Mouse (Mus musculus) thymus, postnatal 14 days (tissue): ENCODE data around the gene Zbtb20.
A peak's percentile ranks its signal among the peaks of the same experiment; 100 is the strongest.

ENCODE experiments used
- DNase-seq: peaks from one replicate; pipeline ENCODE4 v3.0.0; 2021

Gene Zbtb20

GRCm38 (mm10) chr16:43363751-43364515 is 488.3 kb downstream of the Zbtb20 start:
- DNase-seq: no peak

GRCm38 (mm10) chr16:43364516-43364910 is 488.8 kb downstream of the Zbtb20 start:
- DNase-seq: no peak

- DNase-seq: no peak
Measured at GRCm38 (mm10) chr16:43365277-43365676, 489.6 kb downstream of the Zbtb20 start.

- no peak for DNase-seq
Measured at GRCm38 (mm10) chr16:43370496-43371020, 494.9 kb downstream of the Zbtb20 start.

- DNase-seq: peak; percentile 23
Measured at GRCm38 (mm10) chr16:43376782-43377181, 501.1 kb downstream of the Zbtb20 start.

GRCm38 (mm10) chr16:43379351-43380325 is 504.0 kb downstream of the Zbtb20 start:
- DNase-seq: no peak

- no peak for DNase-seq
Measured at GRCm38 (mm10) chr16:43381183-43381582, 505.5 kb downstream of the Zbtb20 start.

- DNase-seq: no peak
Measured at GRCm38 (mm10) chr16:43383149-43383740, 507.6 kb downstream of the Zbtb20 start.

- DNase-seq: no peak
Measured at GRCm38 (mm10) chr16:43384953-43385619, 509.4 kb downstream of the Zbtb20 start.

- DNase-seq: no peak
Measured at GRCm38 (mm10) chr16:43385620-43386210, 510.0 kb downstream of the Zbtb20 start.

GRCm38 (mm10) chr16:43386426-43386825 is 510.7 kb downstream of the Zbtb20 start:
- no peak for DNase-seq

- DNase-seq: no peak
Measured at GRCm38 (mm10) chr16:43388389-43388788, 512.7 kb downstream of the Zbtb20 start.

GRCm38 (mm10) chr16:43390387-43390786 is 514.7 kb downstream of the Zbtb20 start:
- no peak for DNase-seq

- no peak for DNase-seq
Measured at GRCm38 (mm10) chr16:43393382-43393781, 517.7 kb downstream of the Zbtb20 start.

- no peak for DNase-seq
Measured at GRCm38 (mm10) chr16:43394013-43394568, 518.4 kb downstream of the Zbtb20 start.

- no peak for DNase-seq
Measured at GRCm38 (mm10) chr16:43394760-43395159, 519.1 kb downstream of the Zbtb20 start.

GRCm38 (mm10) chr16:43396849-43397628 is 521.4 kb downstream of the Zbtb20 start:
- DNase-seq: no peak

GRCm38 (mm10) chr16:43397629-43398323 is 522.1 kb downstream of the Zbtb20 start:
- no peak for DNase-seq

GRCm38 (mm10) chr16:43399428-43399827 is 523.7 kb downstream of the Zbtb20 start:
- DNase-seq: no peak

- no peak for DNase-seq
Measured at GRCm38 (mm10) chr16:43400046-43400445, 524.4 kb downstream of the Zbtb20 start.
